Comparison of ENCODE assay signal across 8 mouse cellular contexts in the genomic region with DNA sequence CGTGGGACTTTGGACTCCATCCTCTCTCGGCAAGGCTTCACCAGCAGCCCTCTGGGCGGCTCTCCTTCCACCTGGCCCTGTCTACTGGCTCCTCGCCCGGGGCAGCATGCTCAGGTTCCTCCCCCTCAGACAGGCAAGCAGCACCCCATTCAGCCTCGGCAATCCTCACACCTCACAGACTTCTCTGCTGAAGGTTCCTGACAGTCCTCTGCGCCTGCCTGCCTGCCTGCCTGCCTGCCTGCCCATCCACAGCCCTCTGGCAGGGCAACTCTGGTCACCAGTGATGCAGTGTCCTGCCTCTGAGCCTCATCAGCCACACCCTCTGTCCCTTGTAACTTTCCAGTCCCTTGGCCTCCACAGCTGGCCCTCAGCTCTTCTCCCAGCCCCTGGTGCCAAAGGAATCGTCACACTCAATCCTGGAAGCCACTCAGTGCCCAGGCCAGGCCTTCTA. TPM values are rescaled to one million over a fixed set of nuclear protein-coding genes. Genes with fewer than 3 reads are reported as not detected.
DNase-seq lines count a peak whose midpoint lies in the region; ATAC-seq lines count a peak whose summit lies in the region.

No protein-coding gene starts in this region.

- H3K4me3 ChIP-seq in heart, embryonic 16.5 days (ENCODE audit: low read length) = no peak overlapping the region
- H3K4me3 ChIP-seq in limb, embryonic 13.5 days = no peak overlapping the region

- 0 out of 2 replicates have a peak overlapping the region, but pooled peaks have one; percentile 30 for H3K9ac ChIP-seq in heart, embryonic 16.5 days (ENCODE audit: low read length)
- no peak overlapping the region for H3K9ac ChIP-seq in limb, embryonic 13.5 days

- no peak overlapping the region for H3K4me2 ChIP-seq in heart, embryonic 16.5 days (ENCODE audit: low read depth, low read length)
- no peak overlapping the region for H3K4me2 ChIP-seq in limb, embryonic 13.5 days (replicated peaks)

- no peak; the same call in 1 of the 2 replicates for ATAC-seq in heart, embryonic 16.5 days (replicated peaks; ENCODE audit: extremely low read depth, insufficient read depth, low FRiP score)
- ATAC-seq in limb, embryonic 13.5 days (ENCODE audit: low FRiP score, low read depth) = peak; percentile 4; the same call in 1 of the 2 replicates

- no peak overlapping the region; the same call in 1 of the 2 replicates for H3K27ac ChIP-seq in heart, embryonic 16.5 days (ENCODE audit: low read length)
- peak overlapping the region; percentile 1; the same call in 1 of the 2 replicates for H3K27ac ChIP-seq in limb, embryonic 13.5 days

- WGBS in heart, embryonic 16.5 days = 45% methylated on average over 8 of the region's 8 CpGs
- WGBS in limb, embryonic 13.5 days = 53% methylated on average over 8 of the region's 8 CpGs

- H3K27me3 ChIP-seq in heart, embryonic 16.5 days (ENCODE audit: control insufficient read depth, insufficient read depth, low read length) = no peaks in the 10 kb centered on the region
- H3K27me3 ChIP-seq in limb, embryonic 13.5 days = no peaks in the 10 kb centered on the region

- H3K36me3 ChIP-seq in heart, embryonic 16.5 days (ENCODE audit: control insufficient read depth, insufficient read depth) = peaks cover 15% of the 10 kb centered on the region
- peaks cover 27% of the 10 kb centered on the region for H3K36me3 ChIP-seq in limb, embryonic 13.5 days

- peaks cover 68% of the 10 kb centered on the region for H3K4me1 ChIP-seq in heart, embryonic 16.5 days (ENCODE audit: control insufficient read depth, insufficient read depth, low read length)
- H3K4me1 ChIP-seq in limb, embryonic 13.5 days = peaks cover 49% of the 10 kb centered on the region

- H3K9me3 ChIP-seq in heart, embryonic 16.5 days (replicated peaks; ENCODE audit: control insufficient read depth, low read length) = no peaks in the 10 kb centered on the region
- no peaks in the 10 kb centered on the region for H3K9me3 ChIP-seq in limb, embryonic 13.5 days

- peak; percentile 76 to 91 for DNase-seq in adrenal gland, adult (ENCODE audit: inconsistent age in 2 of 2, low spot score in 1 of 2)
- no peak for DNase-seq in adrenal gland, postnatal 4 days (ENCODE audit: low spot score in 2 of 2)
- DNase-seq in cerebellum, adult 11-12 months = peak; percentile 74
- no peak for DNase-seq in layer of hippocampus, adult 9-10 months (ENCODE audit: low spot score)
- DNase-seq in thymus, postnatal 14 days = no peak
- no peak for DNase-seq in retina, postnatal 1 day

RNA-seq across cellular contexts. Expression of a gene that starts 39.8 kb away (rescaled TPM):
- total RNA-seq in adrenal gland, postnatal 4 days (2021) = 100 to 1,000 TPM; 142 to 152 TPM
- 36.6 and 38.6 TPM in 2 replicates for polyA plus RNA-seq in heart, embryonic 16.5 days (2015; fragmentation: Nextera tagmentation; extraction: Ambion mirVana)
- 34.5 and 35.1 TPM in 2 replicates for polyA plus RNA-seq in limb, embryonic 13.5 days (2015; fragmentation: Nextera tagmentation; extraction: Ambion mirVana)

Comparison
In these comparisons a context has a peak if more than half of its experiments do, and no peak if none do; other contexts are left out.
1. DNase-seq: peak in adrenal gland, adult (2 of 2) and cerebellum, adult 11-12 months (single experiment); none in adrenal gland, postnatal 4 days (0 of 2), layer of hippocampus, adult 9-10 months (single experiment), thymus, postnatal 14 days (single experiment) and retina, postnatal 1 day (single experiment).